In genomic region chr8:84700526-84700925, GRCm38 (mm10) we compare ENCODE assay signal across 9 mouse cellular contexts. TPM values are rescaled to one million over a fixed set of nuclear protein-coding genes. Genes with fewer than 3 reads are reported as not detected.
DNase-seq lines count a peak whose midpoint lies in the region; ATAC-seq and TF ChIP-seq lines count a peak whose summit lies in the region.
"Had no signal": no experiment of that assay in that cellular context is flagged by ENCODE, and none has a peak within 500 bp of the region (broad histone marks: within the 10 kb centered on the region; RNA-seq: fewer than 3 reads in every experiment).

No protein-coding gene starts in this region.

- H3K4me1 ChIP-seq in heart, embryonic 15.5 days (replicated peaks) = peaks cover 47% of the 10 kb centered on the region
- peaks cover 20% of the 10 kb centered on the region for H3K4me1 ChIP-seq in lung, postnatal 0 days (ENCODE audit: insufficient read depth, low read depth, low read length)
- H3K4me1 ChIP-seq in embryonic facial prominence, embryonic 14.5 days (ENCODE audit: control insufficient read depth, insufficient read depth, low read length) = peaks cover 7% of the 10 kb centered on the region; the same call in 1 of the 2 replicates

- WGBS in heart, embryonic 15.5 days = 72% methylated on average over 5 of the region's 5 CpGs
- 61% methylated on average over 5 of the region's 5 CpGs for WGBS in lung, postnatal 0 days
- WGBS in embryonic facial prominence, embryonic 14.5 days = 79% methylated on average over 5 of the region's 5 CpGs

- no peak for DNase-seq in heart, postnatal 36 days
- no peak for DNase-seq in lung, postnatal 0 days (ENCODE audit: low spot score)
- DNase-seq in lung, postnatal 14 days = no peak
- no peak for DNase-seq in embryonic facial prominence, embryonic 14.5 days (ENCODE audit: low spot score)
- peak; percentile 54 for DNase-seq in splenic B cell, adult 2 months (ENCODE audit: low read depth, low spot score)
- DNase-seq in embryo, embryonic 10.5 days (ENCODE audit: low spot score) = no peak
- no peak for DNase-seq in adrenal gland, postnatal 10 days

- no peak for TF ChIP-seq EP300 in lung, postnatal 0 days (IDR thresholded peaks at IDR 0.05)

- no peak for ATAC-seq in heart, embryonic 15.5 days (replicated peaks; ENCODE audit: insufficient number of reproducible peaks, insufficient read depth, low FRiP score, low read depth)
- no peak for ATAC-seq in lung, postnatal 0 days
- no peak for ATAC-seq in embryonic facial prominence, embryonic 14.5 days (ENCODE audit: low read depth)

- intact Hi-C loops in heart, postnatal 36 days (cut with DNase I) = no loop called here

- H3K9me3 ChIP-seq in heart, embryonic 15.5 days (replicated peaks) = no peaks in the 10 kb centered on the region
- H3K9me3 ChIP-seq in lung, postnatal 0 days (ENCODE audit: low read length) = no peaks in the 10 kb centered on the region
- no peaks in the 10 kb centered on the region for H3K9me3 ChIP-seq in embryonic facial prominence, embryonic 14.5 days (ENCODE audit: control insufficient read depth, low read length)
- H3K9me3 ChIP-seq: midbrain, embryonic 13.5 days had no signal

- H3K4me2 ChIP-seq in heart, embryonic 15.5 days = no peak overlapping the region
- H3K4me2 ChIP-seq in lung, postnatal 0 days (replicated peaks; ENCODE audit: low read depth, low read length) = no peak overlapping the region
- H3K4me2 ChIP-seq in embryonic facial prominence, embryonic 14.5 days (ENCODE audit: low read depth, low read length) = peak overlapping the region; percentile 2; the same call in 1 of the 2 replicates
- H3K4me2 ChIP-seq: midbrain, embryonic 13.5 days had no signal

- peak overlapping the region; percentile 77 for H3K27ac ChIP-seq in heart, embryonic 15.5 days
- peak overlapping the region; percentile 54 for H3K27ac ChIP-seq in lung, postnatal 0 days (ENCODE audit: low read length)
- 0 out of 2 replicates have a peak overlapping the region, but pooled peaks have one; percentile 29 for H3K27ac ChIP-seq in embryonic facial prominence, embryonic 14.5 days (replicated peaks; ENCODE audit: low read depth, low read length)

- no peak for TF ChIP-seq CTCF in lung, postnatal 0 days (IDR thresholded peaks at IDR 0.05)

- peaks cover 28% of the 10 kb centered on the region for H3K36me3 ChIP-seq in heart, embryonic 15.5 days
- H3K36me3 ChIP-seq in lung, postnatal 0 days (ENCODE audit: insufficient read depth, low read length) = 0 out of 2 replicates have a peak, but pooled peaks cover 13% of the 10 kb centered on the region
- peaks cover 45% of the 10 kb centered on the region for H3K36me3 ChIP-seq in embryonic facial prominence, embryonic 14.5 days (ENCODE audit: control insufficient read depth, insufficient read depth, low read length)
- H3K36me3 ChIP-seq in splenic B cell, adult 2 months (ENCODE audit: control insufficient read depth, insufficient read depth, low read length, poor library complexity, severe bottlenecking) = no peaks in the 10 kb centered on the region; the same call in 1 of the 2 replicates

- no peak overlapping the region for H3K9ac ChIP-seq in heart, embryonic 15.5 days
- no peak overlapping the region for H3K9ac ChIP-seq in lung, postnatal 0 days (replicated peaks; ENCODE audit: low read depth)
- H3K9ac ChIP-seq in embryonic facial prominence, embryonic 14.5 days (ENCODE audit: low read depth, low read length) = no peak overlapping the region
- H3K9ac ChIP-seq: midbrain, embryonic 13.5 days had no signal

- H3K27me3 ChIP-seq in heart, embryonic 15.5 days = peaks cover 33% of the 10 kb centered on the region
- no peaks in the 10 kb centered on the region for H3K27me3 ChIP-seq in lung, postnatal 0 days (replicated peaks; ENCODE audit: insufficient read depth, low read length)
- peaks cover 43% of the 10 kb centered on the region for H3K27me3 ChIP-seq in embryonic facial prominence, embryonic 14.5 days (replicated peaks; ENCODE audit: control insufficient read depth, insufficient read depth, low read length)
- no peaks in the 10 kb centered on the region for H3K27me3 ChIP-seq in splenic B cell, adult 2 months (ENCODE audit: control insufficient read depth, insufficient read depth, low read length, poor library complexity, severe bottlenecking)

- no peak overlapping the region for H3K4me3 ChIP-seq in heart, embryonic 15.5 days
- H3K4me3 ChIP-seq in lung, postnatal 0 days (ENCODE audit: low read depth, low read length) = no peak overlapping the region
- no peak overlapping the region for H3K4me3 ChIP-seq in embryonic facial prominence, embryonic 14.5 days (ENCODE audit: low read depth, low read length)
- H3K4me3 ChIP-seq: midbrain, embryonic 13.5 days had no signal

RNA-seq across cellular contexts. Expression of gene Lyl1, which starts 0.7 kb away (rescaled TPM):
- 9.2 and 13.2 TPM in 2 replicates for polyA plus RNA-seq in heart, embryonic 15.5 days (2015; fragmentation: Nextera tagmentation; extraction: Ambion mirVana)
- total RNA-seq in heart, postnatal 36 days (2021) = 1 to 10 TPM; 5.4 to 5.7 TPM
- polyA plus RNA-seq in lung, postnatal 0 days (2015; fragmentation: Nextera tagmentation; extraction: Ambion mirVana) = 11.6 and 13.9 TPM in 2 replicates
- 5.8 and 6.8 TPM in 2 replicates for polyA plus RNA-seq in embryonic facial prominence, embryonic 14.5 days (2014; fragmentation: Nextera tagmentation; extraction: Ambion mirVana)
- total RNA-seq in adrenal gland, postnatal 10 days (2021) = 1 to 10 TPM; 7.8 to 8.5 TPM

RNA-seq across cellular contexts. Expression of gene Nacc1, which starts 12.9 kb away (rescaled TPM):
- 10.7 and 14.6 TPM in 2 replicates for polyA plus RNA-seq in heart, embryonic 15.5 days (2015; fragmentation: Nextera tagmentation; extraction: Ambion mirVana)
- total RNA-seq in heart, postnatal 36 days (2021) = 10 to 100 TPM; 27.3 to 30.1 TPM
- 7.1 and 7.4 TPM in 2 replicates for polyA plus RNA-seq in lung, postnatal 0 days (2015; fragmentation: Nextera tagmentation; extraction: Ambion mirVana)
- polyA plus RNA-seq in embryonic facial prominence, embryonic 14.5 days (2014; fragmentation: Nextera tagmentation; extraction: Ambion mirVana) = 19.7 and 20.1 TPM in 2 replicates
- 10 to 100 TPM; 59.1 to 62.9 TPM for total RNA-seq in adrenal gland, postnatal 10 days (2021)

RNA-seq across cellular contexts. Expression of gene Trmt1, which starts 14.4 kb away (rescaled TPM):
- 40.6 and 47.4 TPM in 2 replicates for polyA plus RNA-seq in heart, embryonic 15.5 days (2015; fragmentation: Nextera tagmentation; extraction: Ambion mirVana)
- total RNA-seq in heart, postnatal 36 days (2021) = 10 to 100 TPM; 36.1 to 39.2 TPM
- 38.4 and 43.4 TPM in 2 replicates for polyA plus RNA-seq in lung, postnatal 0 days (2015; fragmentation: Nextera tagmentation; extraction: Ambion mirVana)
- polyA plus RNA-seq in embryonic facial prominence, embryonic 14.5 days (2014; fragmentation: Nextera tagmentation; extraction: Ambion mirVana) = 55.8 and 73.2 TPM in 2 replicates
- 10 to 100 TPM; 63.4 to 82.8 TPM for total RNA-seq in adrenal gland, postnatal 10 days (2021)

RNA-seq across cellular contexts. Expression of gene G430095P16Rik, which starts 22.3 kb away (rescaled TPM):
- 4.5 TPM in 2 replicates for polyA plus RNA-seq in heart, embryonic 15.5 days (2015; fragmentation: Nextera tagmentation; extraction: Ambion mirVana)
- total RNA-seq in heart, postnatal 36 days (2021) = under 1 TPM in 1 of 2 experiments, not detected in 1; 0.44 TPM
- 2.0 and 2.8 TPM in 2 replicates for polyA plus RNA-seq in lung, postnatal 0 days (2015; fragmentation: Nextera tagmentation; extraction: Ambion mirVana)
- polyA plus RNA-seq in embryonic facial prominence, embryonic 14.5 days (2014; fragmentation: Nextera tagmentation; extraction: Ambion mirVana) = 2.0 and 2.7 TPM in 2 replicates
- under 1 TPM; 0.51 to 0.88 TPM for total RNA-seq in adrenal gland, postnatal 10 days (2021)

RNA-seq across cellular contexts. Expression of gene Ier2, which starts 37.9 kb away (rescaled TPM):
- polyA plus RNA-seq in heart, embryonic 15.5 days (2015; fragmentation: Nextera tagmentation; extraction: Ambion mirVana) = 34.9 and 50.5 TPM in 2 replicates
- total RNA-seq in heart, postnatal 36 days (2021) = 10 to 100 TPM; 12.6 to 16.5 TPM
- 113 and 140 TPM in 2 replicates for polyA plus RNA-seq in lung, postnatal 0 days (2015; fragmentation: Nextera tagmentation; extraction: Ambion mirVana)
- polyA plus RNA-seq in embryonic facial prominence, embryonic 14.5 days (2014; fragmentation: Nextera tagmentation; extraction: Ambion mirVana) = 45.9 and 50.3 TPM in 2 replicates
- total RNA-seq in adrenal gland, postnatal 10 days (2021) = 10 to 100 TPM; 33.3 to 63.4 TPM
